Mouse (Mus musculus) left cerebral cortex, postnatal 25 days (tissue): Measurements from ENCODE around the gene Sertad3. TPM values are rescaled to one million over a fixed set of nuclear protein-coding genes. Genes with fewer than 3 reads are reported as not detected.
A peak's percentile ranks its signal among the peaks of the same experiment; 100 is the strongest.
"Not testable (repeated sequence)": the region's sequence is repeated elsewhere in the genome, so short reads cannot be mapped to it uniquely, and the experiment has no call there.

Source experiments
- DNase-seq, 2 experiments: peaks; one replicate each; pipeline ENCODE4 v3.0.0; 2022; ENCODE audit warnings: low spot score in 2 of 2, mixed read lengths in 1 of 2
- intact Hi-C: fragments of 180-260 bp; cut with DNase I; formaldehyde crosslinking; loops from one replicate; pipeline ENCODE4 v1.15.1; 2025
- total RNA-seq, 2 experiments: library from RNA; stranded (reverse); gene quantifications; 2 replicates each; pipeline ENCODE4 v1.2.3; 2021

The Sertad3 gene
- total RNA-seq, 2 experiments from 2014 or later, result 2.8 to 4.6 TPM

DNA sequence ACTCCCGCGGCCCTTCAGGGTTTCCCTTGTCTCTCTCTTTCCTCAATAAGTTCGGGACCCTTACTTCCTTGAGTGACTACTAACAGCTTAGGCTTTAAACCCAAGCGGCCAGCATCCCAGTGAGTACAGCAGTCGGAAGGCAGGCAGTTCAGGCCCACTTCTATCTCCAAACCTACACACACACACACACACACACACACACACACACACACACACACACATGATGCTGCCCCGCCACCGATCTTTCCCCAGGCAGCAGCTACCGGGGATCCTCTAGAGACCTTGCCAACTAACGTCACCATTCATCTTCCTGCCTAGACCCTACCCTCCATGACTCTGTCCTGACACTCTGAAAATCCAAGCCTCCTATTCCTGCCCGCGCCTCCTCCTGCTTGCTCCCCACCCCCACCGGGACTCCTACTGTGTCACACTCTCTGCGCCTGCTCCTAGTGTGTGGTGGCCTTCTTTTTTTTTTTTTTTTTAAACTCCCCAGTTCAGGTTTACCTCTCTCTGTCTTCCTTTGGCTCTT lies 14.2 kb downstream of the Sertad3 start:
- DNase-seq, result peak; percentile 52 to 79
- intact Hi-C loops, result loop anchor here (2.0 to 5.0 kb wide), 2 partner anchors 39 to 151 kb away; partner anchors contain the start of gene Ltbp4

DNA sequence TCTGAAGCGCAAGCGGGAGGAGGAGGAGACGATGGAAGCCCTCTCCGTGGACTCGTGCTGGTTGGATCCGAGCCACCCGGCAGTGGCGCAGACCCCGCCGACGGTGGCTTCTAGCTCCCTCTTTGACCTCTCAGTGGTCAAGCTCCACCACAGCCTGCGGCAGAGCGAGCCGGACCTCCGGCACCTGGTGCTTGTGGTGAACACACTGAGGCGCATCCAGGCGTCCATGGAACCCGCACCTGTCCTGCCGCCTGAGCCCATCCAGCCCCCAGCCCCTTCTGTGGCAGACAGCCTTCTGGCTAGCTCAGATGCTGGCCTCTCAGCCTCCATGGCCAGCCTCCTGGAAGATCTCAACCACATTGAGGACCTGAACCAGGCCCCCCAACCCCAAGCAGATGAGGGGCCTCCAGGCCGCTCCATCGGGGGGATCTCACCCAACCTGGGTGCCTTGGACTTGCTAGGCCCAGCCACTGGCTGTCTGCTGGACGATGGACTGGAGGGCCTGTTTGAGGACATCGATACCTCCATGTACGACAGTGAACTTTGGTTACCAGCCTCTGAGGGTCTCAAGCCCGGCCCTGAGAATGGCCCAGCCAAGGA lies 15.8 kb downstream of the Sertad3 start:
- intact Hi-C loops, result loop anchor here (5.0 kb wide), 1 partner anchor 152 kb away; the partner anchor contains the start of gene Ltbp4
- DNase-seq, result no peak

DNA sequence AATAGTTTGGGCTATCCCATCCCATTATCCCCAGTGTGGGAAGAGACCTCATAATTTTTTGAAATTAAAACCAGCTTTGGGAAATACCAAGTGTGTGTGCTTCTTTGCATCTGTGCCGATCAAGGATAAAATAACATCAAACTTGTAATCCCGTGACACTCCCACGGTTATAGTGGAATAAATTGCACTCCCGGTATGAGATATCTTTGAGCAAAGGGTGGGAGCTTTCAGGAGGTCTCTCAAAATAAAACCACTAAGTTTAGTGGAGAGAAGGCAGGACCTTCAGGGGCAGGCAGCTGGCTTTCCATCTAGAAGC lies 16.6 kb downstream of the Sertad3 start:
- intact Hi-C loops, result no loop called here
- peak in 1 of 2 experiments; percentile 69 for DNase-seq

- DNase-seq, result peak; percentile 84 to 88
- intact Hi-C loops, result no loop called here
Measured at GRCm38 (mm10) chr7:27490543-27491329, 17.2 kb downstream of the Sertad3 start.

- intact Hi-C loops, result no loop called here
Measured at GRCm38 (mm10) chr7:27491856-27492255, 18.3 kb downstream of the Sertad3 start.

GRCm38 (mm10) chr7:27493022-27493421 lies 19.5 kb downstream of the Sertad3 start:
- intact Hi-C loops, result no loop called here
- no peak for DNase-seq

More at GRCm38 (mm10) chr7:27491856-27492255, 18.3 kb downstream of the Sertad3 start:
- DNase-seq, result no peak

DNA sequence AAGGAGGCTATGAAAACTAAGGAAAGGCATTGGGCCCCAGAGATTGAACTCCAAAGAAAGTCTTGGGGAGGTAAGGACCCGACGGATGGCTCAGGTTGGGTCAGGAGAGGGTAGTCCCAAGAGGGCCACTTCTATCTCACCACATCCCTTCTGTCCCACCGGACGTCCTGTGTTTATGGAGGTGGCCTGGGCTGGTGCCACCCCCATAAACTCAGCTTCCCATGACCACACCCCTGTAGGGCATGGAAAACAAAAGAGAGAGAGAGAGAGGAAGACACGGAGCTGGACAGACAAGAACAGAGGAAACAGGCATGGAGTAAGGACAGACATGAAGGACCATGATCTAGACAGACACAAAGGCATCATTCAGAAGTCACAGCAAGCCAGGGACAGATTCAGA lies 19.9 kb downstream of the Sertad3 start:
- DNase-seq, result no peak
- intact Hi-C loops, result no loop called here

GRCm38 (mm10) chr7:27494659-27495367 lies 21.2 kb downstream of the Sertad3 start:
- DNase-seq, intact Hi-C loops: not testable (repeated sequence)

DNA sequence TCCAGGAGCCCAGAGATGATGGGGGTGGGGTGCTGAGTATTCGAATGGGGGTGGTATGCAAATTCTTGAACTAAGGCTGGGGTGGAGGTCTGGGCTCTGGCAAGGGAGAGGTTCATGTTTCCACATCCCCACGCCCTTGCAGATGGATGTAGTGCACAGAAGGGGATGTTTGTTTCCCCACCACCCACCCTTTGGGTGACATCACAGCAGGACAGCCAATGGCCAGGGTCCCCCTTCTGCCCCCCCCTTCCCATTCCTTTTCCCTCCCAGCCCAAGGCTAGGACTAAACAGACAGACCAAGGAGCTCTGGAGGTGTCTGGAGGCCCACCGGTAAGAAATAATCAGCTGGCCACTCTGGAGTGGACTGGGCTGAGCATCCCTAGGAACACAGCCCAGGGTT lies 25.5 kb downstream of the Sertad3 start, which contains the start of gene Prx:
Gene Prx, plus strand, starts transcription at position 289 of the 400 bp plus-strand sequence.
- no peak for DNase-seq
- intact Hi-C loops, result no loop called here

DNA sequence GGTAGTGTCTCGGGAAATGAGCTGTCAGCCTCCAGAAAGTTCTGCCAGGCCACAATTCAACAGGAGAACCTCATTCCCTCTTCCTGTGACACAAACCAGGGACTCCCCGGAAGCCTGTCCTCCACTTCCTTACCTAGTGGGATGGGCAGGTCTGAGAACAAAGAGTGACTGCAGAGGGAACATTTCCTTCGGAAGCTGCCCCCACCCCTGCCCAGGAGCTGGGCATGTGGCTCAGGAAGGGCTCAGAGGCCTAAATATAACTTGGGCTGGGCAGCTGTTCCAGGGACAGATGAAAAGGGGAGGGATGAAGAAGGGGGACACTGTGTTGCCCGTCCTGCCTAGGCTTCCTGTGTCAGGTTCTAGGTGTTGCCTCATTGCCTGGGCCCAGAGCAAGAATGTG lies 28.1 kb downstream of the Sertad3 start:
- no peak for DNase-seq
- intact Hi-C loops, result no loop called here

DNA sequence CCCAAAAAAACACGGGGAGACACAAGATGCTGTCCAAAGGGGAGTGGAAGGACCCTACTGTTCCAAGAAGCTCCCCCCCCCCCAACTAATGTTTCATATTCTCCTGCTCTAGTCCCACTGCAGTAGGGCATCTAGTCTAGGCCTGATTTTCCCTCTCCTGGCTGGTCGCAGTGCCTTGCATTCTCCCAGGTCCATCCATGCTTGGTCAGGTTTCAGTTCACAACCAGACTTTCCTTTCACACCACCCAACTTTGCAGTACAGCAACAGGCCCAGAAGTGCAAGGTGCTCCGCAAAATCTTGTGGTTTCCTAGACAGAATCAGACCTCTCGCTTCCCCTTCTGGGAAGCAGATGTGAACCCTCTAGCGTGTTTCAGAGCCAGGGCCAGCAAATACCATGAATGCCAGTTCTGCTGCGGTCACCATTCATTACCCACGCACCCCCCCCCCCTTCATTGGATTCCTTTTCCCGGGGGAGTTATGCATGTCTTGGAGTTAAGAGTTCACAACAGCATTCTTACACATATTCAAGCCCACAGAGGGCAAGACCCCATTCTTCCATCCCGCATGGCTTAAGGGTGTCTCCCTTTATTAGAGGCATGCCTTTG lies 33.3 kb downstream of the Sertad3 start:
- intact Hi-C loops, result loop anchor here (5.0 kb wide), 1 partner anchor 170 kb away; the partner anchor contains the start of gene Ltbp4

DNA sequence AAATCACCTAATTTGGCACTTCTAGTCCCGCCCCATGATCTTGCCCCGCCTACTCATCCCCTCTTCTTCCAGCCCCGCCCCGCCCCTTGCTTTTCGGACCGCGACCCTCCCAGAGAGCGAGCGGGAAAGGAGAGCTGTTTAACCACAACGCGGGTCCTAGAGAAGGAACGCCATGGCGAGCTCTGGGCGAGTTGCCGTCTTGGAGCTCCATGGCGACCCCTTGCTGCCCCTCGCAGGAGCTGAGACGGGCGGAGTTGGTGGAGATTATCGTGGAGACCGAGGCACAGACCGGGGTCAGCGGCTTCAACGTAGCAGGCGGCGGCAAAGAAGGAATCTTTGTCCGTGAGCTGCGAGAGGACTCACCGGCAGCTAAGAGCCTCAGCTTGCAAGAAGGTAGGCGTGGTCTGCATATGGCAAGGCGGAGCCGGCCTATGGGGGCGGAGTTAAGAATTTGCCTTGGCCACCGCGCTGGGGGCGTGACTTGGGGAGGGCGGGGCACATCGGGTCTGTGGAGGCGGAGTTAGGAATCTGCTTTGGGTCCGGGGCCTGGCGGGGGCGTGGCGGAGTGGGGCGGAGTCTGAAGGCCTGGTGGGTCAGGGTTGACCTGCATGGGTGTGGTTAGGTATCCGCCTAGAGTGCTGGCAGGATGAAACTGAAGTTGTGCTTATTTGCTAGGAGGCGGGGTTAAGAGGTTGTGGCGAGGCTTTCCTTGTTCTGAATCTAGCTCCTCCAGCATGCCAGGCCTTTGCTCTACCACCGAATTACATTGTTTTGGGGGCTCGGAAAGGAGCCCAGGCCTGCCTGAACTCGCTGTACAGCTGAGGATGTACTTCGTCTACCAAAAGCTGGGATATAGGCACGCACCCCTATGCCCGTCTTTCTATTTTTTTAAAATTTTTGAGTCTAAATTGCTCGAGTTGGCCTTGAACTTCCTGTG lies 34.4 kb downstream of the Sertad3 start:
- intact Hi-C loops, result loop anchor here (5.0 kb wide), 1 partner anchor 171 kb away; the partner anchor contains the start of gene Ltbp4
- DNase-seq, result peak; percentile 85 to 95

More for the DNA sequence above, 33.3 kb downstream of the Sertad3 start:
- DNase-seq, result no peak

- peak in 1 of 2 experiments; percentile 62 for DNase-seq
- intact Hi-C loops, result loop anchor here (5.0 kb wide), 1 partner anchor 171 kb away; the partner anchor contains the start of gene Ltbp4
Measured at GRCm38 (mm10) chr7:27508648-27509005, 35.1 kb downstream of the Sertad3 start.

DNA sequence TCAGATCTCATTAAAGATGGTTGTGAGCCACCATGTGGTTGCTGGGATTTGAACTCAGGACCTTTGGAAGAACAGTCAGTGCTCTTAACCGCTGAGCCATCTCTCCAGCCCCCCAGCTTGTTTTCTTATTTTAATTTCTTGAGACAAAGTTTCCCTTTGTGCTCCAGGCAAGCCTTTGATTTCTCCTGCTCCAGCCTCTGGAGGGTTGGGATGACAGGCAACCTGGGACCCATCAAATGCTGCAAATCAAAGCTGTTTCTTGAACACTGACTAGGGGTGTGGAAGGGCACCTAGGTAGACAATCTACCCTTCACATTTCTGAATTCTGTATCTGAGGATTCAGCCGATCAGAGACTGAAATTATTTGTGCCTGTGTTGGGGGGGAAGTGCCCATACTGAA lies 37.2 kb downstream of the Sertad3 start:
- DNase-seq, result no peak
- intact Hi-C loops, result no loop called here

DNA sequence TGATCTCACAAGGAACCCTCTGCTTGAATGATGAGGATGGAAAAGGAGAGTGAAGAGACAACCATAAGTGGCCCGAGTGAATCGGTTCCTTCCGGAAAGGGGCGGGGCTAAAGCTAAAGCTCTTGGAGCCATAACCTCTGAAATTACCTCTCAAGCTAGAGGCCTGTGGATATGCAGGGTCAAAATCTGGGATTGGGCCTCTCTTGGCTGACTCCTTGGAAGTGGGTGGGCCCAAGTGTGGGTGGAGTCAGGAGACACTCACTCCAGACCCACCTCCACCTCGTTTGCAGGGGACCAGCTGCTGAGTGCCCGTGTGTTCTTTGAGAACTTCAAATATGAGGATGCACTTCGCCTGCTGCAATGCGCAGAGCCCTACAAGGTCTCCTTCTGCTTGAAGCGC lies 41.4 kb downstream of the Sertad3 start:
- intact Hi-C loops, result no loop called here
- no peak for DNase-seq

DNA sequence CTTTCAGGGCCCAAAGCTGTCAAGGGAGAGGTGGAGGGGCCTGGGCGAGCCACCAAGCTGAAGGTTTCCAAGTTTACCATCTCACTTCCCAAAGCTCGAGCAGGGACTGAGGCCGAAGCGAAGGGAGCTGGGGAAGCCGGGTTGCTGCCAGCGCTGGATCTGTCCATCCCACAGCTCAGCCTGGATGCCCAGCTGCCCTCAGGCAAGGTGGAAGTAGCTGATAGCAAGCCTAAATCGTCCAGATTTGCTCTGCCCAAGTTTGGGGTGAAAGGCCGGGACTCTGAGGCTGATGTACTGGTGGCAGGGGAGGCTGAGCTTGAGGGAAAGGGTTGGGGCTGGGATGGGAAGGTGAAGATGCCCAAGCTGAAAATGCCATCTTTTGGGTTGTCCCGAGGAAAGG lies 44.7 kb downstream of the Sertad3 start:
- intact Hi-C loops, result no loop called here
- DNase-seq, result no peak

DNA sequence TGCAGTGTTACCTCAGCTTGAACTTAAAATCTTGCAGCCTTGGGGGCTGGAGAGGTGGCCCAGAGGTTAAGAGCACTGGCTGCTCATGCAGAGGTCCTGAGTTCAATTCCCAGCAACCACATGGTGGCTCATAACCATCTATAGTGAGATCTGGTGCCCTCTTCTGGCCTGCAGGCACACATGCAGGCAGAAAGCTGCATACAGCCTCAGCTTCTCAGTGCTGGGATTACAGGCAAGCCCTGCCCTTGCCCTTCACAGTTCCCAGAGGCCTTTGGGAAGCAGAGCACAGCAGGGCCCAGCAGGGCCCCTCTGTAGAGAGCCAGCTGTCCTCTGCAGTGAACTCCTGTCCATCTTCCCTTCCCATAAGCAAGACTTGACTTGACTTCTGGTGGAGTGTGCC lies 46.5 kb downstream of the Sertad3 start:
- DNase-seq, result no peak
- intact Hi-C loops, result no loop called here

- intact Hi-C loops, result no loop called here
Measured at GRCm38 (mm10) chr7:27520599-27520998, 47.0 kb downstream of the Sertad3 start.

GRCm38 (mm10) chr7:27522967-27523366 lies 49.4 kb downstream of the Sertad3 start, which contains the start of gene Hipk4:
Gene Hipk4 (plus strand): TSS chr7:27523267.
- intact Hi-C loops, result no loop called here

More at GRCm38 (mm10) chr7:27520599-27520998, 47.0 kb downstream of the Sertad3 start:
- DNase-seq, result no peak

More at GRCm38 (mm10) chr7:27522967-27523366, 49.4 kb downstream of the Sertad3 start, which contains the start of gene Hipk4:
- no peak for DNase-seq
